Mouse (Mus musculus) CH12.LX (cell line): ENCODE data around the gene Olfr455. TPM values are rescaled to one million over a fixed set of nuclear protein-coding genes. Genes with fewer than 3 reads are reported as not detected.

Experiments
- DNase-seq: peaks from one replicate; pipeline ENCODE4 v3.0.0-alpha.2; 2013; ENCODE audit errors: extremely low read depth
- H3K27ac ChIP-seq: 2 replicates; pipeline ENCODE4 v1.5.1; 2012; ENCODE audit warnings: low read depth, mild to moderate bottlenecking, control low read depth, moderate library complexity; ENCODE audit not compliant: insufficient read depth
- H3K27me3 ChIP-seq: replicated peaks from 2 replicates; pipeline ENCODE3; 2012; ENCODE audit warnings: inconsistent platforms
- H3K36me3 ChIP-seq, 2 experiments: replicated peaks in 1 of 2; 2 replicates each; pipeline versions ENCODE3 to v1.6.1; 2012; ENCODE audit warnings: inconsistent platforms in 1 of 2, low read length in 1 of 2, mild to moderate bottlenecking in 1 of 2, mixed read lengths in 1 of 2, moderate library complexity in 1 of 2; ENCODE audit not compliant: control insufficient read depth in 1 of 2, insufficient read depth in 1 of 2
- H3K4me1 ChIP-seq, 2 experiments: 2 replicates each; pipeline ENCODE4 v1.6.1; 2012; ENCODE audit warnings: inconsistent platforms in 1 of 2, moderate library complexity in 1 of 2; ENCODE audit not compliant: insufficient read depth in 2 of 2, control insufficient read depth in 1 of 2
- H3K4me2 ChIP-seq: 2 replicates; pipeline ENCODE4 v1.6.1; 2012; ENCODE audit warnings: low read depth, mild to moderate bottlenecking, control low read depth; ENCODE audit not compliant: poor library complexity, insufficient read depth, severe bottlenecking
- H3K4me3 ChIP-seq, 3 experiments: fragments of 150-350 bp in 1 of 3; sonication (generic) in 1 of 3; replicated peaks in 1 of 3; 2 replicates each; pipeline versions ENCODE3 to v1.5.1; 2011 to 2012; ENCODE audit warnings: low read depth in 2 of 3, low read length in 2 of 3, mild to moderate bottlenecking in 2 of 3, moderate library complexity in 2 of 3, control low read depth in 1 of 3, improper control_type of control experiment in 1 of 3, inconsistent platforms in 1 of 3, mixed read lengths in 1 of 3; ENCODE audit not compliant: poor library complexity in 1 of 3
- H3K79me2 ChIP-seq: replicated peaks from 2 replicates; pipeline ENCODE4 v1.6.1; 2012; ENCODE audit warnings: mild to moderate bottlenecking, moderate library complexity; ENCODE audit not compliant: control insufficient read depth, poor library complexity, insufficient read depth, severe bottlenecking; ENCODE audit errors: extremely low read depth
- H3K9ac ChIP-seq: 2 replicates; pipeline ENCODE4 v1.6.1; 2012; ENCODE audit warnings: low read depth, mild to moderate bottlenecking, control low read depth, moderate library complexity; ENCODE audit not compliant: insufficient read depth
- H3K9me3 ChIP-seq: replicated peaks from 2 replicates; pipeline ENCODE3; 2012; ENCODE audit warnings: low read length, inconsistent platforms, mixed read lengths
- CHD1 ChIP-seq: IDR thresholded peaks from 2 replicates; pipeline ENCODE4 v1.6.1; 2012; ENCODE audit warnings: low read depth, low read length, improper control_type of control experiment, inconsistent platforms
- CHD2 ChIP-seq: IDR thresholded peaks from 2 replicates; pipeline ENCODE4 v1.6.1; 2011; ENCODE audit warnings: low read length, improper control_type of control experiment
- ELF1 ChIP-seq: IDR thresholded peaks from 2 replicates; pipeline ENCODE4 v1.6.1; 2014; ENCODE audit warnings: low read depth, mild to moderate bottlenecking, inconsistent platforms, low read length, improper control_type of control experiment
- EP300 ChIP-seq: IDR thresholded peaks from 2 replicates; pipeline ENCODE4 v1.6.1; 2011; ENCODE audit warnings: low read length, improper control_type of control experiment
- ETS1 ChIP-seq: conservative IDR thresholded peaks from 2 replicates; pipeline ENCODE4 v1.6.1; 2012; ENCODE audit warnings: low read depth, mild to moderate bottlenecking, inconsistent platforms, low read length, improper control_type of control experiment, moderate library complexity
- GABPA ChIP-seq: IDR thresholded peaks from 2 replicates; pipeline ENCODE4 v1.6.1; 2012; ENCODE audit warnings: low read depth, low read length, improper control_type of control experiment, inconsistent platforms; ENCODE audit not compliant: insufficient replicate concordance
- HCFC1 ChIP-seq: IDR thresholded peaks from 2 replicates; pipeline ENCODE4 v1.6.1; 2012; ENCODE audit warnings: low read depth, mild to moderate bottlenecking, inconsistent platforms, low read length, improper control_type of control experiment
- JUN ChIP-seq: IDR thresholded peaks from 2 replicates; pipeline ENCODE4 v1.6.1; 2011; ENCODE audit warnings: low read depth, mild to moderate bottlenecking, low read length, improper control_type of control experiment, moderate library complexity; ENCODE audit not compliant: insufficient read depth
- JUND ChIP-seq: conservative IDR thresholded peaks from 2 replicates; pipeline ENCODE4 v1.6.1; 2011; ENCODE audit warnings: low read depth, low read length, improper control_type of control experiment
- KAT2A ChIP-seq: IDR thresholded peaks from 2 replicates; pipeline ENCODE4 v1.6.1; 2012; ENCODE audit warnings: low read length, improper control_type of control experiment, inconsistent platforms; ENCODE audit not compliant: insufficient replicate concordance
- MEF2A ChIP-seq: IDR thresholded peaks from 2 replicates; pipeline ENCODE4 v1.6.1; 2014; ENCODE audit warnings: low read depth, mild to moderate bottlenecking, inconsistent platforms, low read length, improper control_type of control experiment, borderline replicate concordance
- PAX5 ChIP-seq: IDR thresholded peaks from 2 replicates; pipeline ENCODE4 v1.6.1; 2012; ENCODE audit warnings: low read length, inconsistent platforms, mixed read lengths
- POLR2AphosphoS2 ChIP-seq: IDR thresholded peaks from 2 replicates; pipeline ENCODE4 v1.6.1; 2011; ENCODE audit warnings: low read depth, low read length, improper control_type of control experiment
- RAD21 ChIP-seq: IDR thresholded peaks from 2 replicates; pipeline ENCODE4 v1.6.1; 2011; ENCODE audit warnings: low read depth, mild to moderate bottlenecking, low read length, improper control_type of control experiment, moderate library complexity
- RCOR1 ChIP-seq: conservative IDR thresholded peaks from 2 replicates; pipeline ENCODE4 v1.6.1; 2012; ENCODE audit warnings: low read depth, mild to moderate bottlenecking, inconsistent platforms, low read length, improper control_type of control experiment
- SIN3A ChIP-seq: IDR thresholded peaks from 2 replicates; pipeline ENCODE4 v1.6.1; 2012; ENCODE audit warnings: low read length, improper control_type of control experiment, inconsistent platforms
- SMC3 ChIP-seq: IDR thresholded peaks from 2 replicates; pipeline ENCODE4 v1.6.1; 2011; ENCODE audit warnings: low read depth, low read length, improper control_type of control experiment
- TBP ChIP-seq: conservative IDR thresholded peaks from 2 replicates; pipeline ENCODE4 v1.6.1; 2011; ENCODE audit warnings: low read depth, low read length, improper control_type of control experiment
- TCF12 ChIP-seq: IDR thresholded peaks from 2 replicates; pipeline ENCODE4 v1.6.1; 2014; ENCODE audit warnings: low read depth, mild to moderate bottlenecking, inconsistent platforms, low read length, improper control_type of control experiment
- UBTF ChIP-seq: IDR thresholded peaks from 2 replicates; pipeline ENCODE4 v1.6.1; 2012; ENCODE audit warnings: low read depth, mild to moderate bottlenecking, inconsistent platforms, low read length, improper control_type of control experiment, moderate library complexity
- USF2 ChIP-seq: conservative IDR thresholded peaks from 2 replicates; pipeline ENCODE4 v1.6.1; 2011; ENCODE audit warnings: low read depth, low read length, improper control_type of control experiment
- ZMIZ1 ChIP-seq: IDR thresholded peaks from 2 replicates; pipeline ENCODE4 v1.6.1; 2012; ENCODE audit warnings: low read depth, mild to moderate bottlenecking, inconsistent platforms, low read length, improper control_type of control experiment
- ZNF384 ChIP-seq: IDR thresholded peaks from 2 replicates; pipeline ENCODE4 v1.6.1; 2012; ENCODE audit warnings: low read depth, low read length, improper control_type of control experiment, inconsistent platforms
- dilution Hi-C: fragments of 300-500 bp; cut with MboI; formaldehyde crosslinking; loops from 2 replicates; pipeline ENCODE4 v1.14.3; 2020; ENCODE audit warnings: low sequenced_read_pairs; ENCODE audit not compliant: extremely low pct_unique_long_range_greater_than_20kb, extremely low pct_ligation_motif_present
- in situ Hi-C: fragments of 300-500 bp; cut with MboI; formaldehyde crosslinking; loops from 3 replicates; pipeline ENCODE4 v1.14.3; 2019; ENCODE audit warnings: low sequenced_read_pairs, low pct_ligation_motif_present, low pct_unique_long_range_greater_than_20kb, mixed read lengths
- polyA plus RNA-seq: library from polyadenylated mRNA; unstranded; fragments of >175 nt; gene quantifications from 2 replicates; pipeline ENCODE4 v1.2.1, GENCODE M21; 2012; ENCODE audit warnings: low read depth; ENCODE audit not compliant: insufficient read length
- total RNA-seq, 2 experiments: library from RNA; depleted of rRNA; stranded (reverse); fragments of 300-350 nt in 1 of 2; fragments of >200 nt in 1 of 2; gene quantifications; 2 replicates each; pipeline ENCODE4 v1.2.3; 2012 to 2014

Olfr455 gene
- total and polyA plus RNA-seq, 3 experiments: not detected

DNA sequence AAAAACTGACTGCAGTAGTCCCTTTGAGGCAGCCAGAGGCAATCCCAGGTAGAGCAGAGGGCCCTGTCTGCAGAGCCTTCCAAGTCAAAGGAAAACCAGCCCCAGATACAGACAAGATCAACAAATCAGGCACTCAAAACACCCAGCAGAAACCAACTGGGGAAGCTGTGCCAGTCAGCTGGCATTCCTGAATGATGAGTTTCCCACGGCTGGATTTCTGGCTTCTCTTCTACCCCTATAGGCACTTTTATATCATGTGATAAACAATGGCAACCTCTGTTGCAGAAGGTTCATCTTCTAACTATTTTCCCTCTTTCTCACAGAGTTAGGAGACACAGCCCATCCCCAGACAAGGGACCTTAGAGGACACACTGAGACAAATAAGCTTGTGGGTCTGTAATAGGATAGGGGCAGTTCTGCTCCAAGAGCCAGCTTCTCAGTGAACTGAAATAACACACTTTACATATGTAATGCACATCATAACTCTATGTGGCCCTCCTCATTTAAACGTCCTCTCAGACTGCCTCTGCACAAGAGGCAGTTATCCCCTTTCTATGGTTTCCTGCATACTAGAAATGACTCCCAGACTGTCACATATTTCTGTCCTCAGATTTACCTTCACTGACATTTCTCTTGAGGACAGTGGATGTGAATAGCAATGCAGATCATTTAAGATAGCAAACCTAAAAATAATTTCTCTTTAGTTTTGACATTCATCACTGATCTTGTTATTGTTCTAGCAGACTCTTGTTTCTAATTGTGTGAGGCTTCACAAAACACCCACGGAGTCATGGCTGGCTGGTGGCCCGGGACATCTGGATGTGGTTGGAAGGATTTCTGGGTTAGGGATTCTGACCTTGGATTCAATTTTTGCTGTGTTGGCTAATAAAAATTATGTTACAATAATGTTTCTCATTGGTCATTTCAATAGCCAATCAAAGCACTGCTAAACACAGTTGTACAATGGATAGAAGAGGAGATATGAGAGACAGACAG is 5.1 kb downstream of the Olfr455 start:
- dilution Hi-C loops: no loop called here
- H3K9me3 ChIP-seq: no peaks in the 10 kb centered on the region
- no peak overlapping the region for H3K9ac ChIP-seq
- no peaks in the 10 kb centered on the region for H3K4me1 ChIP-seq
- H3K36me3 ChIP-seq: no peaks in the 10 kb centered on the region
- TF ChIP-seq CHD1 (no peak), EP300 (no peak), ELF1 (no peak), RCOR1 (no peak), TBP (no peak), ZMIZ1 (no peak), PAX5 (no peak)
- TF ChIP-seq, all 38 proteins: peak for 0
- Histone ChIP-seq H3K79me2 (no peaks in the 10 kb centered on the region), H3K4me3 (no peak overlapping the region), H3K4me2 (no peak overlapping the region), H3K27ac (no peak overlapping the region), H3K27me3 (no peaks in the 10 kb centered on the region)
- in situ Hi-C loops: no loop called here
- DNase-seq: no peak

DNA sequence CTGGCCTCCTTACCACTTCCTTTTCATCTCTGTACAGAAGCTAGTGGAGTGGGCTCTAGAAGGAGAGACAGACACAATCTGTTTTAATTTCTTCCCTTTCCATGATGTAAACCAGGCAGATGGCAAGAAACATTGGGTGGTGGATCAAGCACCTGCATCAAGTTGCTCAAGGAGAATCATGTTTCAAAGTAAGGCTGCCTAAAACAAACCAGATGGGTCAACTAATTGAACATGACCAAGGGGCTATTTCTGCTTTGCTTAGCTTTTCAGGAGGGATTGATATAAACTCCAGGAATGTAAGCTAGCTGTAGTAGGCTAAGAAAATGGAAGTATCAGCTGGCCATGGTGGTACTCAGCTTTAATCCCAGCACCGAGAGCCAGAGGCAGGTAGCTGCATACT is 6.7 kb downstream of the Olfr455 start:
- TF ChIP-seq JUND (no peak), MEF2A (no peak), ZMIZ1 (no peak), KAT2A (no peak), ELF1 (no peak), HCFC1 (no peak), TCF12 (no peak)
- dilution Hi-C loops (no loop called here), in situ Hi-C loops (no loop called here)
- no peak overlapping the region for H3K9ac ChIP-seq
- H3K79me2 ChIP-seq: no peaks in the 10 kb centered on the region
- no peaks in the 10 kb centered on the region for H3K27me3 ChIP-seq
- H3K27ac ChIP-seq: no peak overlapping the region
- H3K4me3 ChIP-seq: no peak overlapping the region
- H3K9me3 ChIP-seq: no peaks in the 10 kb centered on the region
- H3K36me3 ChIP-seq: no peaks in the 10 kb centered on the region
- no peaks in the 10 kb centered on the region for H3K4me1 ChIP-seq
- H3K4me2 ChIP-seq: no peak overlapping the region
- DNase-seq: no peak

GRCm38 (mm10) chr6:42539711-42540110 is 7.7 kb downstream of the Olfr455 start:
- H3K4me2 ChIP-seq: no peak overlapping the region
- no peak for DNase-seq
- no peaks in the 10 kb centered on the region for H3K9me3 ChIP-seq
- H3K79me2 ChIP-seq: no peaks in the 10 kb centered on the region
- no peak overlapping the region for H3K4me3 ChIP-seq
- TF ChIP-seq TCF12: no peak
- no peak for TF ChIP-seq GABPA
- TF ChIP-seq POLR2AphosphoS2: no peak
- TF ChIP-seq ZNF384: no peak
- no peak for TF ChIP-seq KAT2A
- no peak for TF ChIP-seq ELF1
- no peak for TF ChIP-seq RAD21
- TF ChIP-seq SIN3A: no peak
- no peak for TF ChIP-seq ZMIZ1
- no peak for TF ChIP-seq TBP
- TF ChIP-seq USF2: no peak
- no peak for TF ChIP-seq SMC3
- no peak for TF ChIP-seq JUND
- TF ChIP-seq UBTF: no peak
- TF ChIP-seq ETS1: no peak
- TF ChIP-seq JUN: no peak
- no peak for TF ChIP-seq CHD2
- dilution Hi-C loops (no loop called here), in situ Hi-C loops (no loop called here)
- no peaks in the 10 kb centered on the region for H3K27me3 ChIP-seq
- no peak overlapping the region for H3K9ac ChIP-seq
- no peak overlapping the region for H3K27ac ChIP-seq
- H3K4me1 ChIP-seq: no peaks in the 10 kb centered on the region
- H3K36me3 ChIP-seq: no peaks in the 10 kb centered on the region
